Mouse (Mus musculus) CH12.LX (cell line): ENCODE results near the gene Aph1a. TPM values are rescaled to one million over a fixed set of nuclear protein-coding genes. Genes with fewer than 3 reads are reported as not detected.

ENCODE experiments used
- DNase-seq: peaks from one replicate; pipeline ENCODE4 v3.0.0-alpha.2; 2013; ENCODE audit errors: extremely low read depth
- H3K27ac ChIP-seq: 2 replicates; pipeline ENCODE4 v1.5.1; 2012; ENCODE audit warnings: low read depth, mild to moderate bottlenecking, control low read depth, moderate library complexity; ENCODE audit not compliant: insufficient read depth
- H3K27me3 ChIP-seq: replicated peaks from 2 replicates; pipeline ENCODE3; 2012; ENCODE audit warnings: inconsistent platforms
- H3K36me3 ChIP-seq, 2 experiments: replicated peaks in 1 of 2; 2 replicates each; pipeline versions ENCODE3 to v1.6.1; 2012; ENCODE audit warnings: inconsistent platforms in 1 of 2, low read length in 1 of 2, mild to moderate bottlenecking in 1 of 2, mixed read lengths in 1 of 2, moderate library complexity in 1 of 2; ENCODE audit not compliant: control insufficient read depth in 1 of 2, insufficient read depth in 1 of 2
- H3K4me1 ChIP-seq, 2 experiments: 2 replicates each; pipeline ENCODE4 v1.6.1; 2012; ENCODE audit warnings: inconsistent platforms in 1 of 2, moderate library complexity in 1 of 2; ENCODE audit not compliant: insufficient read depth in 2 of 2, control insufficient read depth in 1 of 2
- H3K4me2 ChIP-seq: 2 replicates; pipeline ENCODE4 v1.6.1; 2012; ENCODE audit warnings: low read depth, mild to moderate bottlenecking, control low read depth; ENCODE audit not compliant: poor library complexity, insufficient read depth, severe bottlenecking
- H3K4me3 ChIP-seq, 3 experiments: fragments of 150-350 bp in 1 of 3; sonication (generic) in 1 of 3; replicated peaks in 1 of 3; 2 replicates each; pipeline versions ENCODE3 to v1.5.1; 2011 to 2012; ENCODE audit warnings: low read depth in 2 of 3, low read length in 2 of 3, mild to moderate bottlenecking in 2 of 3, moderate library complexity in 2 of 3, control low read depth in 1 of 3, improper control_type of control experiment in 1 of 3, inconsistent platforms in 1 of 3, mixed read lengths in 1 of 3; ENCODE audit not compliant: poor library complexity in 1 of 3
- H3K79me2 ChIP-seq: replicated peaks from 2 replicates; pipeline ENCODE4 v1.6.1; 2012; ENCODE audit warnings: mild to moderate bottlenecking, moderate library complexity; ENCODE audit not compliant: control insufficient read depth, poor library complexity, insufficient read depth, severe bottlenecking; ENCODE audit errors: extremely low read depth
- H3K9ac ChIP-seq: 2 replicates; pipeline ENCODE4 v1.6.1; 2012; ENCODE audit warnings: low read depth, mild to moderate bottlenecking, control low read depth, moderate library complexity; ENCODE audit not compliant: insufficient read depth
- H3K9me3 ChIP-seq: replicated peaks from 2 replicates; pipeline ENCODE3; 2012; ENCODE audit warnings: low read length, inconsistent platforms, mixed read lengths
- CTCF ChIP-seq, 2 experiments: IDR thresholded peaks in 1 of 2; conservative IDR thresholded peaks in 1 of 2; 2 replicates each; pipeline ENCODE4 v1.5.1; 2011 to 2012; ENCODE audit warnings: low read depth in 2 of 2, low read length in 2 of 2, improper control_type of control experiment in 1 of 2, inconsistent platforms in 1 of 2, mild to moderate bottlenecking in 1 of 2, moderate library complexity in 1 of 2
- E2F4 ChIP-seq: IDR thresholded peaks from 2 replicates; pipeline ENCODE4 v1.6.1; 2011; ENCODE audit warnings: low read depth, low read length, improper control_type of control experiment; ENCODE audit not compliant: insufficient replicate concordance
- ELF1 ChIP-seq: IDR thresholded peaks from 2 replicates; pipeline ENCODE4 v1.6.1; 2014; ENCODE audit warnings: low read depth, mild to moderate bottlenecking, inconsistent platforms, low read length, improper control_type of control experiment
- ETS1 ChIP-seq: conservative IDR thresholded peaks from 2 replicates; pipeline ENCODE4 v1.6.1; 2012; ENCODE audit warnings: low read depth, mild to moderate bottlenecking, inconsistent platforms, low read length, improper control_type of control experiment, moderate library complexity
- GABPA ChIP-seq: IDR thresholded peaks from 2 replicates; pipeline ENCODE4 v1.6.1; 2012; ENCODE audit warnings: low read depth, low read length, improper control_type of control experiment, inconsistent platforms; ENCODE audit not compliant: insufficient replicate concordance
- HCFC1 ChIP-seq: IDR thresholded peaks from 2 replicates; pipeline ENCODE4 v1.6.1; 2012; ENCODE audit warnings: low read depth, mild to moderate bottlenecking, inconsistent platforms, low read length, improper control_type of control experiment
- JUN ChIP-seq: IDR thresholded peaks from 2 replicates; pipeline ENCODE4 v1.6.1; 2011; ENCODE audit warnings: low read depth, mild to moderate bottlenecking, low read length, improper control_type of control experiment, moderate library complexity; ENCODE audit not compliant: insufficient read depth
- KAT2A ChIP-seq: IDR thresholded peaks from 2 replicates; pipeline ENCODE4 v1.6.1; 2012; ENCODE audit warnings: low read length, improper control_type of control experiment, inconsistent platforms; ENCODE audit not compliant: insufficient replicate concordance
- MAFK ChIP-seq: IDR thresholded peaks from 2 replicates; pipeline ENCODE4 v1.6.1; 2011; ENCODE audit warnings: low read length, improper control_type of control experiment; ENCODE audit not compliant: insufficient replicate concordance
- MAX ChIP-seq: IDR thresholded peaks from 2 replicates; pipeline ENCODE4 v1.6.1; 2011; ENCODE audit warnings: low read length, improper control_type of control experiment
- MAZ ChIP-seq: IDR thresholded peaks from 2 replicates; pipeline ENCODE4 v1.6.1; 2012; ENCODE audit warnings: low read depth, mild to moderate bottlenecking, inconsistent platforms, low read length, improper control_type of control experiment, moderate library complexity
- MXI1 ChIP-seq: IDR thresholded peaks from 2 replicates; pipeline ENCODE4 v1.6.1; 2011; ENCODE audit warnings: mild to moderate bottlenecking, low read depth, low read length, improper control_type of control experiment
- MYC ChIP-seq: IDR thresholded peaks from 2 replicates; pipeline ENCODE4 v1.6.1; 2011; ENCODE audit warnings: low read depth, mild to moderate bottlenecking, improper control_type of control experiment, low read length
- NRF1 ChIP-seq: IDR thresholded peaks from 2 replicates; pipeline ENCODE4 v1.6.1; 2014; ENCODE audit warnings: low read depth, mild to moderate bottlenecking, inconsistent platforms, low read length, improper control_type of control experiment, moderate library complexity
- PAX5 ChIP-seq: IDR thresholded peaks from 2 replicates; pipeline ENCODE4 v1.6.1; 2012; ENCODE audit warnings: low read length, inconsistent platforms, mixed read lengths
- POLR2AphosphoS2 ChIP-seq: IDR thresholded peaks from 2 replicates; pipeline ENCODE4 v1.6.1; 2011; ENCODE audit warnings: low read depth, low read length, improper control_type of control experiment
- RAD21 ChIP-seq: IDR thresholded peaks from 2 replicates; pipeline ENCODE4 v1.6.1; 2011; ENCODE audit warnings: low read depth, mild to moderate bottlenecking, low read length, improper control_type of control experiment, moderate library complexity
- RCOR1 ChIP-seq: conservative IDR thresholded peaks from 2 replicates; pipeline ENCODE4 v1.6.1; 2012; ENCODE audit warnings: low read depth, mild to moderate bottlenecking, inconsistent platforms, low read length, improper control_type of control experiment
- SIN3A ChIP-seq: IDR thresholded peaks from 2 replicates; pipeline ENCODE4 v1.6.1; 2012; ENCODE audit warnings: low read length, improper control_type of control experiment, inconsistent platforms
- SMC3 ChIP-seq: IDR thresholded peaks from 2 replicates; pipeline ENCODE4 v1.6.1; 2011; ENCODE audit warnings: low read depth, low read length, improper control_type of control experiment
- TBP ChIP-seq: conservative IDR thresholded peaks from 2 replicates; pipeline ENCODE4 v1.6.1; 2011; ENCODE audit warnings: low read depth, low read length, improper control_type of control experiment
- USF1 ChIP-seq: IDR thresholded peaks from 2 replicates; pipeline ENCODE4 v1.6.1; 2014; ENCODE audit warnings: low read depth, mild to moderate bottlenecking, inconsistent platforms, low read length, improper control_type of control experiment
- ZKSCAN1 ChIP-seq: IDR thresholded peaks from 2 replicates; pipeline ENCODE4 v1.6.1; 2012; ENCODE audit warnings: low read depth, inconsistent platforms, low read length, improper control_type of control experiment, borderline replicate concordance
- ZMIZ1 ChIP-seq: IDR thresholded peaks from 2 replicates; pipeline ENCODE4 v1.6.1; 2012; ENCODE audit warnings: low read depth, mild to moderate bottlenecking, inconsistent platforms, low read length, improper control_type of control experiment
- ZNF384 ChIP-seq: IDR thresholded peaks from 2 replicates; pipeline ENCODE4 v1.6.1; 2012; ENCODE audit warnings: low read depth, low read length, improper control_type of control experiment, inconsistent platforms
- dilution Hi-C: fragments of 300-500 bp; cut with MboI; formaldehyde crosslinking; loops from 2 replicates; pipeline ENCODE4 v1.14.3; 2020; ENCODE audit warnings: low sequenced_read_pairs; ENCODE audit not compliant: extremely low pct_unique_long_range_greater_than_20kb, extremely low pct_ligation_motif_present
- in situ Hi-C: fragments of 300-500 bp; cut with MboI; formaldehyde crosslinking; loops from 3 replicates; pipeline ENCODE4 v1.14.3; 2019; ENCODE audit warnings: low sequenced_read_pairs, low pct_ligation_motif_present, low pct_unique_long_range_greater_than_20kb, mixed read lengths
- polyA plus RNA-seq: library from polyadenylated mRNA; unstranded; fragments of >175 nt; gene quantifications from 2 replicates; pipeline ENCODE4 v1.2.1, GENCODE M21; 2012; ENCODE audit warnings: low read depth; ENCODE audit not compliant: insufficient read length
- total RNA-seq, 2 experiments: library from RNA; depleted of rRNA; stranded (reverse); fragments of 300-350 nt in 1 of 2; fragments of >200 nt in 1 of 2; gene quantifications; 2 replicates each; pipeline ENCODE4 v1.2.3; 2012 to 2014

The Aph1a gene
- total and polyA plus RNA-seq, 3 experiments: 46.6 to 69.4 (median 59.9) TPM

DNA sequence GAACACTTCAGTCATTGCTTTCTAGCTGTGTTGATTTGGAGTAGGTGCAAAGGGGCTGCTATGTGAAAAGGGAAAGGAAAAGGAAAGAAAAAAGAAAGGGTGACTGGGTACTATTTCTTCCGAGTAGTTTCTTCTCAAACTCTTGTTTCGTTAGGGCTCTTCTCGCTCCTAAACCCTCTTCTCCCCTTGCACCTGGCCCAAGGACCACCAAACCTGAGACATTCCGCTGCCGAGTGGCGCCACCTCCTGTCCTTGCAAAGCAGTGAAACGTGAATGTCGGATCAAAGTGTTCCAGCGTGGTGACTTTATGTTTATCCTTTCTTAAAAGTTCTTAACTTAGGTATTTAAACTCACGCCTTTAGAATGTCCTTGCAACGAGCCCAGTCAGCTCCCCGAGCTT is 13.1 kb downstream of the Aph1a start:
- Histone ChIP-seq H3K4me2 (peak overlapping the region; percentile 100), H3K4me1 (peaks cover 7 to 12% of the 10 kb centered on the region in 2 experiments), H3K9ac (peak overlapping the region; percentile 64; the same call in 1 of the 2 replicates), H3K36me3 (no peaks in the 10 kb centered on the region), H3K27me3 (peaks cover 12% of the 10 kb centered on the region), H3K27ac (no peak overlapping the region), H3K9me3 (no peaks in the 10 kb centered on the region), H3K79me2 (no peaks in the 10 kb centered on the region), H3K4me3 (peak overlapping the region; percentile 31 to 45 (median 34))
- in situ Hi-C loops (no loop called here), dilution Hi-C loops (no loop called here)
- no peak for DNase-seq
- TF ChIP-seq E2F4 (no peak), JUN (no peak), SMC3 (peak; percentile 88), ETS1 (no peak), USF1 (no peak), PAX5 (no peak), TBP (no peak), SIN3A (no peak), ELF1 (no peak), MXI1 (0 out of 2 replicates have a peak, but pooled peaks have one; percentile 19), ZKSCAN1 (no peak), POLR2AphosphoS2 (no peak), MAFK (no peak), GABPA (no peak), CTCF (conservative IDR thresholded peaks at IDR 0.05 in 1 of 2, IDR thresholded peaks at IDR 0.05 in 1 of 2; ENCODE audit: low read depth in 2 of 2, low read length in 2 of 2) (peak in 1 of 2 experiments; percentile 92; a peak in 3 of 4 replicates), RCOR1 (no peak), ZNF384 (no peak), RAD21 (peak; percentile 79), ZMIZ1 (no peak), HCFC1 (no peak), KAT2A (no peak), MYC (no peak), NRF1 (no peak), MAX (no peak), MAZ (no peak)
